Mouse (Mus musculus) neural tube, embryonic 12.5 days (tissue): ENCODE measurements at regions not wholly inside any gene's neighbourhood (a gene's known extent, or its start where the extent isn't known, plus 50 kb on each side); places are given as distances from the start of the nearest gene placed in this dataset.

Source experiments
- ATAC-seq: fragments of 200-750 bp; cut with Nextera tagmentation; 2 replicates; pipeline ENCODE4 v1.8.0; 2017; ENCODE audit warnings: low read depth, mild to moderate bottlenecking, moderate TSS enrichment, moderate library complexity; ENCODE audit not compliant: low FRiP score
- H3K27ac ChIP-seq: fragments of 300-500 bp; sonication (generic); 2 replicates; pipeline ENCODE4 v1.5.1; 2016
- H3K27me3 ChIP-seq: fragments of 300-500 bp; sonication (generic); replicated peaks from 2 replicates; pipeline ENCODE4 v1.6.1; 2016; ENCODE audit warnings: mild to moderate bottlenecking
- H3K36me3 ChIP-seq: fragments of 300-500 bp; sonication (generic); 2 replicates; pipeline ENCODE4 v1.6.1; 2016; ENCODE audit warnings: mild to moderate bottlenecking
- H3K4me1 ChIP-seq: fragments of 300-500 bp; sonication (generic); 2 replicates; pipeline ENCODE4 v1.6.1; 2016
- H3K4me2 ChIP-seq: fragments of 300-500 bp; sonication (generic); replicated peaks from 2 replicates; pipeline ENCODE4 v1.6.1; 2016; ENCODE audit warnings: mild to moderate bottlenecking
- H3K4me3 ChIP-seq: fragments of 300-500 bp; sonication (generic); 2 replicates; pipeline ENCODE4 v1.5.1; 2016
- H3K9ac ChIP-seq: fragments of 300-500 bp; sonication (generic); 2 replicates; pipeline ENCODE4 v1.6.1; 2016; ENCODE audit warnings: mild to moderate bottlenecking
- H3K9me3 ChIP-seq: fragments of 300-500 bp; sonication (generic); 2 replicates; pipeline ENCODE4 v1.6.1; 2016; ENCODE audit warnings: mild to moderate bottlenecking
- WGBS: fragments of 180-500 bp; shearing (Covaris S2); methylation state at CpG from one replicate; pipeline ENCODE4 v1.1.7; 2016; 5-methylcytosine and 5-hydroxymethylcytosine counted together

GRCm38 (mm10) chr13:85418671-85419070 lies 129.7 kb upstream of the Rasa1 start:
- no peak overlapping the region for H3K4me3 ChIP-seq
- no peak for ATAC-seq
- no peak overlapping the region for H3K27ac ChIP-seq
- H3K36me3 ChIP-seq: no peaks in the 10 kb centered on the region
- H3K9ac ChIP-seq: no peak overlapping the region
- H3K9me3 ChIP-seq: no peaks in the 10 kb centered on the region
- no peaks in the 10 kb centered on the region for H3K27me3 ChIP-seq
- H3K4me2 ChIP-seq: no peak overlapping the region
- 88% methylated on average over 1 of the region's 1 CpGs for whole genome bisulfite sequencing
- H3K4me1 ChIP-seq: no peaks in the 10 kb centered on the region

DNA sequence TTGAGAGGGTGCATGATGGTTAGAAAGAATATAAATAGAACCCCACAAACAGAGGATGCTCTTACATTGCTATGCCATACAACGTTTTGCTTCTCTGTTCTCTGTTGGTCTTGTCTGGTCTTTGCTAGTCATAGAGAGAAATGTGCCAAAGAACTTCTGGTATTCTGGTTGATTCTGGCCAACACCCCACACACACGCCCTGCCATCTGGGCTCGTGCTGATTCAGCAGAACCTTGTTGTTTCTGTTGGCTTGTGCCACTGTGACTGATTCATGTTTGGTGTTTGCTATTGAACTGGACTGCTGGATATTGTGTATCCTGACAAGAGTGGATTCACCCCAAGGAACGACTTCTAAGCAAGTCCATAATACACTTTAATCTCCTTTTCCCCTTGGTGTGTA lies 126.0 kb upstream of the Rasa1 start:
- Histone ChIP-seq H3K9ac (no peak overlapping the region), H3K4me2 (no peak overlapping the region), H3K4me3 (no peak overlapping the region), H3K27me3 (no peaks in the 10 kb centered on the region), H3K27ac (no peak overlapping the region), H3K9me3 (no peaks in the 10 kb centered on the region), H3K36me3 (no peaks in the 10 kb centered on the region), H3K4me1 (no peaks in the 10 kb centered on the region)
- ATAC-seq: no peak
- WGBS: 89% methylated on average over 4 of the region's 4 CpGs

DNA sequence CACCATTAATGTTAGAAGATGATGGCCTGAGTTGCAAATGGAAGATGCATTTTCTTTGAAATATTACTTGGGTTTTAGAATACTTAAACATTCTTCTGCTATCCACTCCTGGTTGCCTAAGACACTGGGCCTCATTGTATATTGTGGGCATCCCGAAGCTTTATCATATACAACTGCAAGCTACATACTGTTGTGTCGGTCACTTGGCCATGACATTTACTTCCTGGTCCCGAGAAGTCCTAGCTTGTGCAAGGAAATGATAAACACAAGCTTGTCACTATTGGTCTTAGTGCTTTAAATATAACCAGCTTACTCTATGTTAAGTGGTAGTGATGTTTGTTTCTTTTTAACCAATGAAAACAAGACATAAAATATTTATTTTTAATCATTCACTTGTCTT lies 122.4 kb upstream of the Rasa1 start:
- no peak for ATAC-seq
- Histone ChIP-seq H3K27me3 (no peaks in the 10 kb centered on the region), H3K9me3 (no peaks in the 10 kb centered on the region)

DNA sequence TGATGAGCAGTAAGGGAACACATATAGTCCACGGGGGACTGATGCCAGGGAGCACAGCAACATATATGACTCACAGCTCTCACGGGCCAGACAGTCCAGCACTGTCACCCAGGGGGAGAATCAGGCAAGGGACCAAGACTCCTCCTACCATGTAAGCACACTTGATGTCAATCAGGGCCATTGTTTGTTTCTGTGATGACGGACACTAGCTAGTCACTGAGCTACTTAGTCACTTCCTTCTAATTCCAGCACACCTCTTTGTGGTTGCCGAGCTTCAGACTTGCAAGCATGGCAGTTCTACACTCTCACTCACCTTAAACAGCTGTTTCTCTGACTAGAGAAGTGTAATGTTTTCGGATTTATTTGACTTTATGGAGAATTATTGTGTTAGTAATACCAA lies 109.9 kb upstream of the Rasa1 start:
- no peak overlapping the region for H3K4me3 ChIP-seq
- no peak for ATAC-seq
- H3K4me1 ChIP-seq: no peaks in the 10 kb centered on the region
- no peak overlapping the region for H3K27ac ChIP-seq
- no peaks in the 10 kb centered on the region for H3K9me3 ChIP-seq
- WGBS: 83% methylated on average over 5 of the region's 5 CpGs
- H3K9ac ChIP-seq: no peak overlapping the region
- no peak overlapping the region for H3K4me2 ChIP-seq
- H3K36me3 ChIP-seq: no peaks in the 10 kb centered on the region
- no peaks in the 10 kb centered on the region for H3K27me3 ChIP-seq

More for the DNA sequence above, 122.4 kb upstream of the Rasa1 start:
- Histone ChIP-seq H3K4me1 (no peaks in the 10 kb centered on the region), H3K27ac (no peak overlapping the region), H3K36me3 (no peaks in the 10 kb centered on the region), H3K4me2 (no peak overlapping the region), H3K9ac (no peak overlapping the region), H3K4me3 (no peak overlapping the region)
- WGBS: 81% methylated on average over 3 of the region's 3 CpGs

DNA sequence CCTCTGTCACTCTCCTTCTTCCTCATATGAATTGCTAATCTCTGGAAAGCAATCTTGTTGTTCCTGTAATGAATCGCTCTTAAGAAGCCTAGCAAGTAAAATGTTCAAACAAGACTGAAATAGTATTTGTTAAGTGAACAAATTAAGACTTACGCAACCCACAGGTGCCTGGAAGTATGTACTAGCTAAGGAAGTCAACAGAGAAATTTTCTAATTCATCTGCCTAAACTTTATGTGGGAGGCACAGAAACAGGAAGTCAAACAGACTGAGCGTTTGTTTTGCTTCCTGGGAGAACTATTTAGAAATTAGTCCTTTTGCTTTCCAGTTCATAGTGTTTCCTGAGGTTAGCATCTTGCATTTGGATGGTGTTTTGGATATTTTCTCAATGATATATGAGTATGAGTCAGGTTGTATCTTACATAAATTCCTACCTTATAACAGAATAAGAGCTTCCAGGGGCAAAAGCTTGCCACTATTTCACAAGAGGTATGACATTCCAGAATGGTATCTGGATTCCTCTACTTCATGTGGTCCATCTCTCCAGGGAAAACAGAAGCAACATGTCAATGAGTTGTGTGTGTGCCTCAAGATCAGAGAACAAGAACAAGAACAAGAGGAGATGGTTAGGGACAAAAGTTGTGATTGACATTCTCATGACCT lies 87.5 kb upstream of the Rasa1 start:
- Histone ChIP-seq H3K4me3 (no peak overlapping the region), H3K27ac (no peak overlapping the region), H3K4me1 (no peaks in the 10 kb centered on the region), H3K36me3 (no peaks in the 10 kb centered on the region), H3K4me2 (no peak overlapping the region), H3K9ac (no peak overlapping the region), H3K9me3 (no peaks in the 10 kb centered on the region), H3K27me3 (no peaks in the 10 kb centered on the region)
- 86% methylated on average over 3 of the region's 3 CpGs for WGBS
- no peak for ATAC-seq

DNA sequence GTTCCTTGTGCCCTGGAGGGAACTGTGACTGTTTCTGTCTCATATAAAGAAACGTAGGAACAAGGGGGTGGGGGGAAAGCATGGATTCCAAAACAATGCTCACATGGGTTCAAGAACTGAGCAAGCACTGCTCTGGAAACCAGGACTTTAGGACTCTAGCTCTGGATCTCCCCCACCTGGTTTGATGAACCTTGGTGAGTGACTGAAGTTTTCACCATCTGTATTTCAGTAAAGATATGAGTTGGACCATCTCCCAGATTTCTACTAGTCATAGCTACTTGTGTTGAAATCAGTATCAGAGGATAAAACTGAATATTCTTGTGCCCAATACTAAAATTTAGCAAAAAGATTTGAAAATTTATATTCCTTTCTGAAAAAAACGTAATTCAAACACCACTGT lies 70.7 kb upstream of the Rasa1 start:
- no peaks in the 10 kb centered on the region for H3K36me3 ChIP-seq
- no peak for ATAC-seq
- no peak overlapping the region for H3K27ac ChIP-seq
- no peaks in the 10 kb centered on the region for H3K27me3 ChIP-seq
- no peak overlapping the region for H3K4me3 ChIP-seq
- H3K9me3 ChIP-seq: no peaks in the 10 kb centered on the region
- H3K4me2 ChIP-seq: no peak overlapping the region
- no peak overlapping the region for H3K9ac ChIP-seq
- WGBS: 70% methylated on average over 2 of the region's 2 CpGs
- no peaks in the 10 kb centered on the region for H3K4me1 ChIP-seq

- WGBS: 91% methylated on average over 6 of the region's 6 CpGs
- Histone ChIP-seq H3K27ac (no peak overlapping the region), H3K27me3 (no peaks in the 10 kb centered on the region), H3K9me3 (no peaks in the 10 kb centered on the region), H3K9ac (no peak overlapping the region), H3K4me1 (no peaks in the 10 kb centered on the region), H3K36me3 (no peaks in the 10 kb centered on the region), H3K4me3 (no peak overlapping the region), H3K4me2 (no peak overlapping the region)
- ATAC-seq: no peak
Observed at GRCm38 (mm10) chr13:85359143-85359542, 70.2 kb upstream of the Rasa1 start.

DNA sequence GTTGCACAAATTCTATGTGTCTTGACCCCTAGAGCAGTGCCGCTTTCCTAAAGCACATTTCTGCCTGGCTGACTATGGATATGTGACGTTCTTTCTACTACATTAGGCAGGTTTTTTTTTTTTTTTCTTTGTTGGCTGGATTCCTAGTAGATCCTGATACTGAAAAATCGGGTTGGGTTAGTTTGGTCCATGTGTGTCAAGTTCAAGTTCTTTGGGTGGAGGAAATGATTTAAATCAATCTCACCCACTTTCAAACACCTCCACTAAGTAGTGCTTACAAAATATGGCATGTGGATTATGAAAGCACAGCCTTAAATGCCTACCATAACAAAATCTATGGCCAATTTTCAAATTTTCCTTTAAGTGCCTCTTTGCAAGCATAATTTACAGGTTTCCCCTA lies 63.1 kb upstream of the Rasa1 start:
- Histone ChIP-seq H3K4me2 (no peak overlapping the region), H3K4me1 (no peaks in the 10 kb centered on the region), H3K9me3 (no peaks in the 10 kb centered on the region), H3K9ac (no peak overlapping the region), H3K27ac (no peak overlapping the region), H3K27me3 (no peaks in the 10 kb centered on the region), H3K36me3 (no peaks in the 10 kb centered on the region), H3K4me3 (no peak overlapping the region)
- whole genome bisulfite sequencing: 86% methylated on average over 3 of the region's 3 CpGs
- no peak for ATAC-seq
